Mouse (Mus musculus): ENCODE results near the gene Dusp3. TPM values are rescaled to one million over a fixed set of nuclear protein-coding genes. Genes with fewer than 3 reads are reported as not detected.

Dusp3 gene
- polyA plus RNA-seq, 1 experiment from 2014 or later, result 22.7 TPM

- no peak for TF ChIP-seq EP300 (IDR thresholded peaks at IDR 0.05; ENCODE audit: low read depth)
- Histone ChIP-seq H3K27ac (ENCODE audit: low read depth) (no peak overlapping the region), H3K36me3 (replicated peaks; ENCODE audit: insufficient read depth, low read length) (no peaks in the 10 kb centered on the region), H3K9ac (replicated peaks) (no peak overlapping the region), H3K9me3 (ENCODE audit: low read length) (no peaks in the 10 kb centered on the region), H3K4me3 (ENCODE audit: low read depth, low read length) (no peak overlapping the region), H3K4me2 (ENCODE audit: low read depth, low read length) (no peak overlapping the region), H3K4me1 (ENCODE audit: insufficient read depth) (peaks cover 5% of the 10 kb centered on the region; the same call in 1 of the 2 replicates), H3K27me3 (ENCODE audit: insufficient read depth, low read length) (peaks cover 31% of the 10 kb centered on the region)
- ATAC-seq (no peak), DNase-seq (no peak)
- WGBS (ENCODE audit: insufficient replicate concordance), result 48% methylated on average over 7 of the region's 7 CpGs
Observed at GRCm38 (mm10) chr11:101936421-101936820, 50.4 kb downstream of the Dusp3 start.

- no peak overlapping the region for H3K9ac ChIP-seq (replicated peaks)
- no peak for TF ChIP-seq EP300 (IDR thresholded peaks at IDR 0.05; ENCODE audit: low read depth)
- no peak for TF ChIP-seq CTCF (IDR thresholded peaks at IDR 0.05; ENCODE audit: low read depth)
- no peak for ATAC-seq
- no peaks in the 10 kb centered on the region for H3K9me3 ChIP-seq (ENCODE audit: low read length)
- 77% methylated on average over 3 of the region's 3 CpGs for WGBS (ENCODE audit: insufficient replicate concordance)
- no peak for DNase-seq
- no peak overlapping the region for H3K27ac ChIP-seq (ENCODE audit: low read depth)
- no peak overlapping the region for H3K4me3 ChIP-seq (ENCODE audit: low read depth, low read length)
- H3K27me3 ChIP-seq (ENCODE audit: insufficient read depth, low read length), result peaks cover 31% of the 10 kb centered on the region
- peaks cover 5% of the 10 kb centered on the region; the same call in 1 of the 2 replicates for H3K4me1 ChIP-seq (ENCODE audit: insufficient read depth)
- H3K4me2 ChIP-seq (ENCODE audit: low read depth, low read length), result no peak overlapping the region
- H3K36me3 ChIP-seq (replicated peaks; ENCODE audit: insufficient read depth, low read length), result no peaks in the 10 kb centered on the region
Observed at GRCm38 (mm10) chr11:101935743-101936142, 51.1 kb downstream of the Dusp3 start.

- H3K4me2 ChIP-seq (ENCODE audit: low read depth, low read length), result no peak overlapping the region
- H3K4me3 ChIP-seq (ENCODE audit: low read depth, low read length), result no peak overlapping the region
- no peak for DNase-seq
- peak; percentile 12; the same call in 1 of the 2 replicates for ATAC-seq
- no peak overlapping the region for H3K9ac ChIP-seq (replicated peaks)
- peaks cover 5% of the 10 kb centered on the region; the same call in 1 of the 2 replicates for H3K4me1 ChIP-seq (ENCODE audit: insufficient read depth)
- no peak overlapping the region for H3K27ac ChIP-seq (ENCODE audit: low read depth)
- H3K36me3 ChIP-seq (replicated peaks; ENCODE audit: insufficient read depth, low read length), result no peaks in the 10 kb centered on the region
- H3K9me3 ChIP-seq (ENCODE audit: low read length), result no peaks in the 10 kb centered on the region
- peaks cover 11% of the 10 kb centered on the region for H3K27me3 ChIP-seq (ENCODE audit: insufficient read depth, low read length)
- WGBS (ENCODE audit: insufficient replicate concordance), result 56% methylated on average over 4 of the region's 4 CpGs
- TF ChIP-seq EP300 (IDR thresholded peaks at IDR 0.05; ENCODE audit: low read depth), result no peak
- TF ChIP-seq CTCF (IDR thresholded peaks at IDR 0.05; ENCODE audit: low read depth), result no peak
Observed at GRCm38 (mm10) chr11:101931978-101932377, 54.8 kb downstream of the Dusp3 start.

GRCm38 (mm10) chr11:101928030-101928762 is 58.6 kb downstream of the Dusp3 start:
- Histone ChIP-seq H3K4me1 (ENCODE audit: insufficient read depth) (no peaks in the 10 kb centered on the region), H3K27ac (ENCODE audit: low read depth) (no peak overlapping the region), H3K4me2 (ENCODE audit: low read depth, low read length) (no peak overlapping the region), H3K9ac (replicated peaks) (no peak overlapping the region), H3K4me3 (ENCODE audit: low read depth, low read length) (no peak overlapping the region), H3K27me3 (ENCODE audit: insufficient read depth, low read length) (no peaks in the 10 kb centered on the region; the same call in 1 of the 2 replicates), H3K9me3 (ENCODE audit: low read length) (no peaks in the 10 kb centered on the region), H3K36me3 (replicated peaks; ENCODE audit: insufficient read depth, low read length) (no peaks in the 10 kb centered on the region)
- ATAC-seq (peak; percentile 68; the same call in 1 of the 2 replicates), DNase-seq (peak; percentile 59)
- TF ChIP-seq EP300 (IDR thresholded peaks at IDR 0.05; ENCODE audit: low read depth) (no peak), CTCF (IDR thresholded peaks at IDR 0.05; ENCODE audit: low read depth) (peak; percentile 59)
- WGBS (ENCODE audit: insufficient replicate concordance), result 43% methylated on average over 25 of the region's 25 CpGs

GRCm38 (mm10) chr11:101926951-101927589 is 59.7 kb downstream of the Dusp3 start:
- WGBS (ENCODE audit: insufficient replicate concordance), result 82% methylated on average over 10 of the region's 10 CpGs
- TF ChIP-seq CTCF (IDR thresholded peaks at IDR 0.05; ENCODE audit: low read depth) (no peak), EP300 (IDR thresholded peaks at IDR 0.05; ENCODE audit: low read depth) (no peak)

GRCm38 (mm10) chr11:101925636-101926035 is 61.2 kb downstream of the Dusp3 start:
- no peak for ATAC-seq
- no peak overlapping the region for H3K4me2 ChIP-seq (ENCODE audit: low read depth, low read length)
- DNase-seq, result no peak
- no peak overlapping the region for H3K4me3 ChIP-seq (ENCODE audit: low read depth, low read length)
- no peaks in the 10 kb centered on the region for H3K9me3 ChIP-seq (ENCODE audit: low read length)
- WGBS (ENCODE audit: insufficient replicate concordance), result 70% methylated on average over 6 of the region's 6 CpGs
- H3K27me3 ChIP-seq (ENCODE audit: insufficient read depth, low read length), result no peaks in the 10 kb centered on the region
- H3K9ac ChIP-seq (replicated peaks), result no peak overlapping the region
- H3K27ac ChIP-seq (ENCODE audit: low read depth), result no peak overlapping the region
- no peaks in the 10 kb centered on the region for H3K4me1 ChIP-seq (ENCODE audit: insufficient read depth)
- TF ChIP-seq CTCF (IDR thresholded peaks at IDR 0.05; ENCODE audit: low read depth) (no peak), EP300 (IDR thresholded peaks at IDR 0.05; ENCODE audit: low read depth) (no peak)
- H3K36me3 ChIP-seq (replicated peaks; ENCODE audit: insufficient read depth, low read length), result no peaks in the 10 kb centered on the region

More at GRCm38 (mm10) chr11:101926951-101927589, 59.7 kb downstream of the Dusp3 start:
- Histone ChIP-seq H3K4me3 (ENCODE audit: low read depth, low read length) (no peak overlapping the region), H3K9ac (replicated peaks) (no peak overlapping the region), H3K27ac (ENCODE audit: low read depth) (no peak overlapping the region), H3K4me2 (ENCODE audit: low read depth, low read length) (no peak overlapping the region), H3K9me3 (ENCODE audit: low read length) (no peaks in the 10 kb centered on the region), H3K36me3 (replicated peaks; ENCODE audit: insufficient read depth, low read length) (no peaks in the 10 kb centered on the region), H3K27me3 (ENCODE audit: insufficient read depth, low read length) (no peaks in the 10 kb centered on the region), H3K4me1 (ENCODE audit: insufficient read depth) (no peaks in the 10 kb centered on the region)
- DNase-seq, result no peak
- ATAC-seq, result no peak

All from liver, postnatal 0 days (tissue).